Mouse (Mus musculus) limb, embryonic 10.5 days (tissue): Measurements from ENCODE around the gene Galm. TPM values are rescaled to one million over a fixed set of nuclear protein-coding genes. Genes with fewer than 3 reads are reported as not detected.
"Not testable (repeated sequence)": the region's sequence is repeated elsewhere in the genome, so short reads cannot be mapped to it uniquely, and the experiment has no call there.

Experiments
- DNase-seq: peaks from one replicate; pipeline ENCODE4 v3.0.0-alpha.2; 2017; ENCODE audit warnings: low spot score
- H3K27ac ChIP-seq: fragments of 300-500 bp; sonication (generic); 2 replicates; pipeline ENCODE4 v1.5.1; 2016; ENCODE audit warnings: mild to moderate bottlenecking
- H3K27me3 ChIP-seq: fragments of 300-500 bp; sonication (generic); 2 replicates; pipeline ENCODE4 v1.6.1; 2016; ENCODE audit warnings: low read depth, mild to moderate bottlenecking; ENCODE audit not compliant: poor library complexity, severe bottlenecking
- H3K36me3 ChIP-seq: fragments of 300-500 bp; sonication (generic); 2 replicates; pipeline ENCODE4 v1.6.1; 2016; ENCODE audit warnings: mild to moderate bottlenecking, moderate library complexity
- H3K4me1 ChIP-seq: fragments of 300-500 bp; sonication (generic); 2 replicates; pipeline ENCODE4 v1.6.1; 2016
- H3K4me3 ChIP-seq: fragments of 300-500 bp; sonication (generic); 2 replicates; pipeline ENCODE4 v1.5.1; 2016; ENCODE audit warnings: mild to moderate bottlenecking, moderate library complexity
- H3K9me3 ChIP-seq: fragments of 300-500 bp; sonication (generic); replicated peaks from 2 replicates; pipeline ENCODE4 v1.6.1; 2016; ENCODE audit warnings: mild to moderate bottlenecking
- WGBS: fragments of 180-500 bp; shearing (Covaris S2); methylation state at CpG from one replicate; pipeline ENCODE4 v1.1.7; 2016; 5-methylcytosine and 5-hydroxymethylcytosine counted together
- polyA plus RNA-seq: library from polyadenylated mRNA; unstranded; fragments of >200 nt; fragmentation: Nextera tagmentation; extraction: Ambion mirVana; gene quantifications from 2 replicates; pipeline ENCODE4 v1.2.1, GENCODE M21; 2016

The Galm gene
- polyA plus RNA-seq, 1 experiment from 2014 or later, result 12.8 TPM

DNA sequence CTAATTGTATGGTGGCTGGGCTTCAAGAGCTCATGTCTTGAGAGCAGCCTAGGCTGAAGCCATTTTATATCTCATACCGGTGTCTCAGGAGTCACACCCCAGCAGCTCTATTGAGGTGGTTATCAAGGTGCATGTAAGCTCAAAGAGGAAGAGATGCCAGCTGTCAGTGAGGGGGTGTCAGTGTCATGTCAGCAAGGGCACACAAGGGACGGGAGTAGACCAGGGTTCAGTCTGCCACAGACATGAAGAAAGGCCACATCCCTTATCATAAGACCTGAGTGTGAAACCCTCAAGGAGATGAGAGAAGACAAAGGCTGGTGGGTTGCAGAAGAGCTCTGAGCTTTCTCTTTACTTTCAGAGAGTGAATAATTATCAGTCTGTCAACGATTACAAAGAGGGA is 46.9 kb downstream of the Galm start:
- Histone ChIP-seq H3K27ac (no peak overlapping the region), H3K9me3 (no peaks in the 10 kb centered on the region), H3K27me3 (no peaks in the 10 kb centered on the region), H3K4me3 (no peak overlapping the region), H3K36me3 (no peaks in the 10 kb centered on the region), H3K4me1 (peaks cover 12% of the 10 kb centered on the region)
- no peak for DNase-seq
- WGBS, result 82% methylated on average over 3 of the region's 3 CpGs

DNA sequence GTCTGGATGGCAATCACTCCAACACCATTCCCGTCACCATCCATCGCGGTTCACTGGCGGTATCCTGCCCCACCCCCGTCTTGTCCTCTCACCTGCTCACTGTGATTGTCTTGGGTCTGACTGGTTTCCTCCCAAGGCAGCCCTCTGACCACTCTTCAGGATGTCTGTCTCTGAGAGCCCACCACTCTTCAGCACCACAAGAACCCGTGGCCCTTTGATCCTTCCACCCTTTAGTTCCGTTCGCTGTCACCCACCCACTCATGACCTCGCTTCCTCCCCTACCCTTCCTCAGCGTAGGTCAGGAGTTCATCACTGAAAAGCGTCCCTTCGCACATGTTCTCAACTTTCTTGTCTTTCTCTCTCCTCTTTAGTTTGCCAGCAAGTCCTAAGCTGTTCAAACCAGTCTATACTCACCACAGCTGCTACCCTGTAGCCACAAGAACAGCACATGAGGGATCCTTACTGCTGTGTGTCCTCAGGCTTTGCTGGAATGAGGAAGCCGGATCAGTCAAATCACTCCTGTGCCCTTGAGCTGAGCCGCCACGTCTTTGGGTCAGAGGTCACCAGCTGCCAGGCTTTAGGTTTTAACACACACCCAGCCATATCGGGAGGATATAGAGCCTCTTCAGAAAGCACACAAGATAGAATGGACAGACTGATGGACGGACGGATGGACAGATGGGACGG is 47.6 kb downstream of the Galm start:
- H3K27ac ChIP-seq, result no peak overlapping the region
- H3K27me3 ChIP-seq, result no peaks in the 10 kb centered on the region
- no peaks in the 10 kb centered on the region for H3K9me3 ChIP-seq
- DNase-seq, result no peak
- H3K4me3 ChIP-seq, result no peak overlapping the region
- peaks cover 11% of the 10 kb centered on the region for H3K4me1 ChIP-seq
- 75% methylated on average over 19 of the region's 19 CpGs for WGBS
- H3K36me3 ChIP-seq, result no peaks in the 10 kb centered on the region

GRCm38 (mm10) chr17:80175386-80175739 is 48.1 kb downstream of the Galm start:
- Histone ChIP-seq H3K27me3 (no peaks in the 10 kb centered on the region), H3K4me1 (peaks cover 11% of the 10 kb centered on the region), H3K27ac (no peak overlapping the region), H3K9me3 (no peaks in the 10 kb centered on the region), H3K36me3 (no peaks in the 10 kb centered on the region), H3K4me3 (no peak overlapping the region)
- WGBS, result 92% methylated on average over 4 of the region's 4 CpGs
- no peak for DNase-seq

- no peaks in the 10 kb centered on the region for H3K27me3 ChIP-seq
- peaks cover 11% of the 10 kb centered on the region for H3K4me1 ChIP-seq
- H3K9me3 ChIP-seq, result no peaks in the 10 kb centered on the region
- H3K36me3 ChIP-seq, result no peaks in the 10 kb centered on the region
- no peak for DNase-seq
- H3K4me3 ChIP-seq, result no peak overlapping the region
- H3K27ac ChIP-seq, result no peak overlapping the region
- WGBS, result 91% methylated on average over 3 of the region's 3 CpGs
Measured at GRCm38 (mm10) chr17:80175966-80176365, 48.7 kb downstream of the Galm start.

GRCm38 (mm10) chr17:80178846-80179245 is 51.6 kb downstream of the Galm start:
- not testable (repeated sequence) for DNase-seq, H3K36me3 ChIP-seq, H3K9me3 ChIP-seq, H3K27me3 ChIP-seq, H3K27ac ChIP-seq, H3K4me3 ChIP-seq
- WGBS, result 98% methylated on average over 3 of the region's 3 CpGs
- H3K4me1 ChIP-seq, result peaks cover 11% of the 10 kb centered on the region

- H3K27me3 ChIP-seq, result no peaks in the 10 kb centered on the region
Measured at GRCm38 (mm10) chr17:80179959-80180358, 52.7 kb downstream of the Galm start.

GRCm38 (mm10) chr17:80180468-80180867 is 53.2 kb downstream of the Galm start:
- Histone ChIP-seq H3K4me3 (no peak overlapping the region), H3K9me3 (no peaks in the 10 kb centered on the region), H3K27ac (no peak overlapping the region), H3K36me3 (no peaks in the 10 kb centered on the region), H3K27me3 (no peaks in the 10 kb centered on the region), H3K4me1 (no peaks in the 10 kb centered on the region)
- no peak for DNase-seq

More at GRCm38 (mm10) chr17:80179959-80180358, 52.7 kb downstream of the Galm start:
- no peak overlapping the region for H3K4me3 ChIP-seq
- H3K4me1 ChIP-seq, result peaks cover 4% of the 10 kb centered on the region
- H3K9me3 ChIP-seq, result no peaks in the 10 kb centered on the region
- DNase-seq, result peak; percentile 77
- no peak overlapping the region for H3K27ac ChIP-seq
- under 1% methylated on average over 6 of the region's 6 CpGs for WGBS
- no peaks in the 10 kb centered on the region for H3K36me3 ChIP-seq

DNA sequence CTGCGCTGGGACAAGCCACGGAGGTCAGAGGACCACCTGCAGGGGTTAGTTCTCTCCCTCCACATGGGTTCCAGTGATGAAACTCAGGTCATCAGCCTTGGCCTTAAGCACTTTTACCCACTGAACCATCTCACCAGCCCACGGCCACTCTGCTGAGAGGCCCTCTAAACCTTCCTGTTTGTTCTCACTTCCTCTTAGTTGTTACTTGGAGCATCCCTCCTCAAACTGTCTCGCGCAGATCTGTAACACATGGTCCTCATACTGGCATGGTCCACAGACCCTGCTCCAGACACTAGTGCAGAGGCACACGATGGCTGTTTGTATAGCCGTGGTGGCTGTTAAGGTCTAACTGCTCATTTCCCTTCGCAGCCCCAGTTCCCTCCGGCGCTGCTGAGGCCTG is 56.3 kb downstream of the Galm start:
- Histone ChIP-seq H3K27me3 (no peaks in the 10 kb centered on the region), H3K36me3 (no peaks in the 10 kb centered on the region), H3K27ac (no peak overlapping the region), H3K4me3 (no peak overlapping the region), H3K9me3 (no peaks in the 10 kb centered on the region), H3K4me1 (no peaks in the 10 kb centered on the region)
- no peak for DNase-seq
- WGBS, result 83% methylated on average over 10 of the region's 10 CpGs

- DNase-seq, result no peak
- H3K36me3 ChIP-seq, result peaks cover 42% of the 10 kb centered on the region
- no peaks in the 10 kb centered on the region for H3K9me3 ChIP-seq
- 79% methylated on average over 5 of the region's 5 CpGs for WGBS
- no peaks in the 10 kb centered on the region for H3K27me3 ChIP-seq
- no peak overlapping the region for H3K27ac ChIP-seq
- no peak overlapping the region for H3K4me3 ChIP-seq
- no peaks in the 10 kb centered on the region for H3K4me1 ChIP-seq
Measured at GRCm38 (mm10) chr17:80193075-80193474, 65.8 kb downstream of the Galm start.

- H3K9me3 ChIP-seq, result no peaks in the 10 kb centered on the region
- no peak overlapping the region for H3K4me3 ChIP-seq
- H3K27me3 ChIP-seq, result no peaks in the 10 kb centered on the region
- no peak overlapping the region for H3K27ac ChIP-seq
- no peak for DNase-seq
- H3K36me3 ChIP-seq, result peaks cover 98% of the 10 kb centered on the region
- no peaks in the 10 kb centered on the region for H3K4me1 ChIP-seq
- WGBS, result 85% methylated on average over 3 of the region's 3 CpGs
Measured at GRCm38 (mm10) chr17:80199160-80199778, 72.0 kb downstream of the Galm start.

- H3K27me3 ChIP-seq, result no peaks in the 10 kb centered on the region
- no peak for DNase-seq
- H3K4me3 ChIP-seq, result peak overlapping the region; percentile 98
- H3K36me3 ChIP-seq, result peaks cover 54% of the 10 kb centered on the region
- H3K9me3 ChIP-seq, result no peaks in the 10 kb centered on the region
- 50% methylated on average over 5 of the region's 5 CpGs for WGBS
- peak overlapping the region; percentile 100 for H3K27ac ChIP-seq
- peaks cover 8% of the 10 kb centered on the region for H3K4me1 ChIP-seq
Measured at GRCm38 (mm10) chr17:80205657-80206056, 78.4 kb downstream of the Galm start.

- under 1% methylated on average over 36 of the region's 36 CpGs for WGBS
- Histone ChIP-seq H3K27me3 (no peaks in the 10 kb centered on the region), H3K4me3 (peak overlapping the region; percentile 98), H3K27ac (peak overlapping the region; percentile 100), H3K36me3 (peaks cover 47% of the 10 kb centered on the region), H3K4me1 (peaks cover 8% of the 10 kb centered on the region), H3K9me3 (no peaks in the 10 kb centered on the region)
- peak; percentile 74 for DNase-seq
Measured at GRCm38 (mm10) chr17:80206301-80206670, 79.0 kb downstream of the Galm start.

- peak; percentile 99 for DNase-seq
- under 1% methylated on average over 93 of the region's 95 CpGs for WGBS
- Histone ChIP-seq H3K9me3 (no peaks in the 10 kb centered on the region), H3K27ac (peak within 1 kb of the TSS; percentile 100), H3K4me1 (peaks cover 8% of the 10 kb centered on the region), H3K36me3 (peaks cover 41% of the 10 kb centered on the region), H3K27me3 (no peaks in the 10 kb centered on the region), H3K4me3 (peak within 1 kb of the TSS; percentile 98)
Measured at GRCm38 (mm10) chr17:80206671-80207581, 79.7 kb downstream of the Galm start, which contains the start of the genes Srsf7 and Ttc39d. Gene Srsf7, minus strand, starts transcription at chr17:80207307. Gene Ttc39d, plus strand, starts transcription at chr17:80207460.
